Mouse (Mus musculus): ENCODE results near the gene Dohh.

Dohh gene

DNA sequence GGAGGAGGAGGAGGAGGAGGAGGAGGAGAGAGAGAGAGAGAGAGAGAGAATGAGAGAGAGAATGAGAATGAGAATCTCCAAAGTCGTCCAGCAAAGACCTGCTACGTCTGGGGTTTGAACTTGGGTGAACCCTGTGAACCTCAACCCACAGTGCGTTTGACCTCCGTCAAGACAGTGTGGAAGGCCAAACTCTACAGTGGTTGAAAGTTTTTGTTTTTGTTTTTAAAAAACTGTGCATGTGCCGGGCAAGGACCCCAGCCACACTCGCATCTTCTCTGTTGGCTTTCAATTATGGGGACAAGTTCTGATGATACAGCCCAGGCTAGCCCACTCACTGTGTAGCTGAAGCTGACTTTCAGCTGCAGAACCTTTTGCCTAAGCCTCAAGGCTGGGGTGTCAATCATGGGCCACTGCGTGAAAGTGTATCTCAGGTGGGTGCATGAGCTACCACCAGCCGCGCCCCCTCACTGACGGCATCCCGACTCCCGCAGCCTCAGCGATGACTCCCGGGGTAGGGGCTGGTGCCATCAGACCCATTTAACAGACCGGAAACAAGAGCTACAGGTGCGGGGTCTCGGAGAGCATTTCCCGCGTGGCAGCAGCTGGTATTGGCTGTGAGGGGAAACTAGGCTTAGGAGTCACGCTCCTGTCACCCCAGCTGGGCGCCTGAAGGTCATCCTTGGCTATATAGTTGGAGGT, 48.1 kb downstream of the Dohh start:
- peak; percentile 26 for DNase-seq

GRCm38 (mm10) chr10:81432868-81433262, 48.6 kb downstream of the Dohh start:
- peak; percentile 97 for DNase-seq

DNA sequence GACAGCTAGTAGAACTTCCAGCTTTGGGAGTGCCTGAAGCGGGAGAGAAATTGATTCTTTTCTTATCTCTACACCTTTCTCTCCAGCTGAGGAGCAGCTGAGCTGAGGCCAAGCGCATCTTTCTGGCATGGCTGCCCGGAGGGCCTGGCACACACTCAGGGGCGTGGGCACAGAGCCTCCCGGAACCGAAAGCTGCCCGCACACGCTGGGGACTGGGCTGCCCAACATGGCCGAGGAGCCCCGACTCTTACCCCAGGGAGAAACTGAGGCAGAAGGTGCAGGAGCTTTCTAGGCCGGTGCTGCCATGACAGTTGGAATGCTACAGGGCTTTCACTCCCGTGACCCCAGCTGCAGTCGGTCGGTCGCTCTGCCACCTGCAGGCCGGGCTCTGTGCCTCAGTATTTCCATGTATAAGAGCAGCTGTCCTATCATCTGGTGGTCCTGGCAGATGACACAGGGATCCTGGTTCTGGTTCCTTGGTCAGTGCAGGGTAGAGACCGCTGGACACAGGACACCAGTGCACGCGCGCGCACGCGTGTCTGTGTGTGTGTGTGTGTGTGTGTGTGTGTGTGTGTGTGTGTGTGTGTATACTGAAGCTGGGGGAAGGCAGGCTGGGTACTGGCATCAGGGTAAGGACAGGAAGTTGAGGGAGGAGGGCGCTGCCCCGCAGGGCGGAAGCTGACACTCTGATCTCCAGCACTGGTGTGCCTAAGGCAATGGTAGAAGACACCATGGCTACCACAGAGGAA, 49.5 kb downstream of the Dohh start:
- DNase-seq, result peak; percentile 36

- peak; percentile 32 for DNase-seq
These were observed 50.4 kb downstream of the Dohh start for GRCm38 (mm10) chr10:81434361-81435263.

- DNase-seq, result peak; percentile 92
These were observed 51.2 kb downstream of the Dohh start for GRCm38 (mm10) chr10:81435436-81435835.
